Mouse (Mus musculus) right cerebral cortex, postnatal 25 days (tissue): ENCODE measurements around the gene P2rx6.
"Not testable (repeated sequence)": the region's sequence is repeated elsewhere in the genome, so short reads cannot be mapped to it uniquely, and the experiment has no call there.

Experiments
- DNase-seq: peaks from one replicate; pipeline ENCODE4 v3.0.0; 2022

P2rx6 gene

DNA sequence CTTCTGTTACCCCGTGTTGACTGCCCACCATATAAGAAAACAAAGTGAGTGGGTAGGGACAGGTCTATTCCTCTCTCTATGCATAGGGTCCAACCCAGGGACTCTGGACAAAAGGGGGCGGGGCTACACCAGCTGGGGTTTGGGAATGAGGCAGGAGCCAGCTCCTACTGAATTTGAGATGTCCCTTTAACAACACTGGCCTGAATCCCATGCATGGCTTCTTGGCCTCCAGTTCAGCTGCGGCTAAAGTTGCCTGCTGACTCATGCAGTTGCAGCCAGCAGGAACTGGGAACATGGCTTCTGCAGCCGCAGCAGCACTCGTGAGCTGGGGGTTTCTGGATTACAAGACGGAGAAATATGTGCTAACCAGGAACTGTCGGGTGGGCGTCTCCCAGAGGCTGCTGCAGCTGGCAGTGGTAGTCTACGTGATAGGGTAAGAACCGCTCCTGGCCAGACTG lies at the start of gene P2rx6:
TSS of gene P2rx6 (plus strand) at position 135 of the 458 bp plus-strand sequence.
- no peak for DNase-seq

DNA sequence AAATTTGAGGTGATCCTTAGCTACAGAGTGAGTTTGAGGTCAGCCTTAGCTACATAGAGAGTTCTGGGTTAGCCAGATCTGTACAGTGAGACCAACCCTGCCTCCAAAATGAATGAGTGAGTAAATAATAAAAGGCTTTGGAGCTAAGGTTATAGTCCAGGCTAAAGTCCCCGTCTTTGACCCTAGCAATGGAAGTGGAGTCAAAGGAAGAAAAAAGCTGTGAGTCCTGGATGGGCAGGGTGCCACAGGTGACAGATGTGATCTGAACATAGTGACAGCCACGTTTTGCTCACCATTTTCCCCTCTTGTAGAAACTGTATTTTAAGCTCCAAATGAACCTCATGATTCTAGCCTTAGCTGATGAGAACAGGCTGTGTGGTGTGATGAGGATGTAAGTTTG lies 42.8 kb upstream of the P2rx6 start:
- DNase-seq: no peak

DNA sequence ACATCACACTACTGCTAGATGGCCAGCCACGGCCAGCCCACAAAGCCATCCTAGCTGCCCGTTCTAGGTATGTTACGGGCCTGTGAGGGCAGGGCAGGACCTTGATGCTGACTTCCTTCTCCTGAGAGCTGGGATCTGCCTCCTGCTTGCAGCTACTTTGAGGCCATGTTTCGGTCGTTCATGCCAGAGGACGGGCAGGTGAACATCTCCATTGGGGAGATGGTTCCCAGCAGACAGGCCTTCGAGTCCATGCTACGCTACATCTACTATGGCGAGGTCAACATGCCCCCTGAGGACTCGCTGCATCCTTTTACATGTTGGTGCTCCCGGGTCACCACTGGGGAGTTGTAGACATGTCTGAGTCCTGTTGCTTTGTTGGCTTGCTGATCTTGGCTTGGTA lies 37.5 kb upstream of the P2rx6 start:
- DNase-seq: no peak

DNA sequence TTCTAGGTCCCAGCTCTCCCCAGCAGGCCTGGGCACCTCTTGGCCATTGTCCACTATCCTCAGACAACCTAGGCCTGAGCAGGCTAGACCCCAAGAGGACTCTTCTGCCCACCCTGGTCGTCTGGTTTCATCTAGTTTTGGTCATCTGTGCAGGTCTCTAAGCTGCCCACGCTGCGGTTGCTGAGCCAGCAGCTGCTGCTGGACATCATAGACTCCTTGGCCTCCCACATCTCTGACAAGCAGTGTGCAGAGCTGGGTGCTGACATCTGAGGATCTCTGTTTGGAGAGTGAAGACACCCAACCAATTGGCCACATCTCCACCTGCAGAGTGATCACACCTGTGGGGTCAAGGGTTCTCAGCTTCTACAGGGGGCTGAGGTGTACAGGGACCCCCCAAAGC lies 36.2 kb upstream of the P2rx6 start:
- DNase-seq: no peak

DNA sequence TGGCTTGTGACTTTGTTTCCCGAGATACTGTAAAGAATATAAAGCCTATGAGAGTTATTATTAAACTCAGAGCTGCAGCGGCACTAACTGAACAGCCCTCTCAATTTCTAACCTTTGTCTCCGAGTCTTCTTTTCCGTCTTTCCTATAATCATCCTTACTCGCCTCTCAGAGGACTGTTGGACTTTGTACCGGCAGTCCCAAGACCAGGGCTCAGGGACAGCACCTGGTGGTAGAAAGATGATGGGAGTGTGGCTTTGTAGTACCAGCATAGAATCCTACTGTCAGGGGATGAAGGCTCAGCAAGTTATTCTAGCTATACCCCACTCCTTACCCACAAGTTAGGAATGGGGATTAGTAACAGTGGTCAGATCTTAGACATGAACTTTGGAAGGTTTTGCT lies 35.5 kb upstream of the P2rx6 start:
- DNase-seq: no peak

DNA sequence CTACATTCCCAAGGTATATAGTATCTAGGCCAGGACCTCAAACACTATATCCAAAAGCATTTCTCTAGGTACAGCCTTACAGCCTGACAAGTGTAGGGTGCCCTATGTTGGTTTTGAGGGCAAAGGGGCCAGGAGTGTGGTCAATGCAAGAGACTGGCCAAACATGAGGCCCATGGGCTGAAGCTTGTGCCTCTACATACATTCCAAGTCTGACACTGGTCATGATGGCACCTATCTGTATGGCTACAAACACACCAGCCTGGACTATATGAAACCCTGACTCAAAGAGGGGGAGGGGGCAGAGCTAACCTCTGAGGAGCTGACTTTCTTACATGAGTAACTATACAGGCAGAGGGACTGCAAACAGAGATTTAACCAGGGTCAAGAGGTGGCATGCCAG lies 34.1 kb upstream of the P2rx6 start:
- no peak for DNase-seq

DNA sequence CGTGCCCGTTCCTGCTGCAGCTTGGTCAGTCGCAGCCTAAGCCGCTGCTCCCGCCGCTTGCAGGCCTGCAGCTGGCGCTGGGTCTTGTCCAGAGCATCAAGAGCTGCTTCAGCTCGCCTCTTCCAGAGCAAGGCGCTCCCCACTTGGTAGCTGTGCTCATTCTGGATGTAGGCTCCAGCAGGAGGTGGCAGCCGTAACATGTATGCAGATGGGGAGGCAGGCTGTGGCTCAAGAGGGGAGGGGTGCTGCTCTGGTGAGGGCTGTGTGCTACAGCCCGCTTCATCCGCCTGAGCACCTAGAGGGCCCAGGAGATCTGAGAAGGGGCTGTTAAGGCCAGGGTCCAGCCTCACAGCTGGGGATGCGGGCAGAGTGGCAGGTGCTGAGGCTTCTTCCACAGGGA lies 33.4 kb upstream of the P2rx6 start:
- DNase-seq: no peak

DNA sequence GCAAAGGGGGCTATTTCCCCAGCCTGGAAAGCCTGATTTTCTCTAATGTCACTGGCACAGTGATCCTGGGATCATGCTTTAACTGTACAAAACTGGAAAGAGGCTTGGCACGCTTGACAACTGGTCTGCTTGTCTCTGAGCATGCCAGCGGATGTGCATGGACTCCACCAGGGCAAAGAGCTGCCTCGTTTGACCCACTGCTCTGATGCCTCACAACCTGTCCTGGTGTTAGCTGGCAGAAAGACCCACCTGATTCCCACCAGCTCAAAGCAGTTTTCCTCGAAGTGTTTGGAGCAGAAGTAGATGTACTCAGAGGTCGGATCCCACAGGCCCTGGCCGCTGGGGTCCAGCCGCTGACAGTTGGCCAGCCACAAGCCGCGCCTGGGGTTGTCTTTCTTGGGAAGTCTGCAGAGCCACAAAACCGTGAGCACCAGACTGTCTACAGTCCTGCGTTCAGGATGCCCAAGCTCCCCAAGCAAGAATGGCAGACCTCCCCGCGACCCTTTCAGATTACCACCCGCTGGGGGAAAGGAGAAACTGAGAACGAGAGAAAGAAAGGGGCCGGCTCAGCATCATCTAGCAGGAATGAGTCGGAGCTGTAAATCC lies 31.6 kb upstream of the P2rx6 start:
- no peak for DNase-seq

DNA sequence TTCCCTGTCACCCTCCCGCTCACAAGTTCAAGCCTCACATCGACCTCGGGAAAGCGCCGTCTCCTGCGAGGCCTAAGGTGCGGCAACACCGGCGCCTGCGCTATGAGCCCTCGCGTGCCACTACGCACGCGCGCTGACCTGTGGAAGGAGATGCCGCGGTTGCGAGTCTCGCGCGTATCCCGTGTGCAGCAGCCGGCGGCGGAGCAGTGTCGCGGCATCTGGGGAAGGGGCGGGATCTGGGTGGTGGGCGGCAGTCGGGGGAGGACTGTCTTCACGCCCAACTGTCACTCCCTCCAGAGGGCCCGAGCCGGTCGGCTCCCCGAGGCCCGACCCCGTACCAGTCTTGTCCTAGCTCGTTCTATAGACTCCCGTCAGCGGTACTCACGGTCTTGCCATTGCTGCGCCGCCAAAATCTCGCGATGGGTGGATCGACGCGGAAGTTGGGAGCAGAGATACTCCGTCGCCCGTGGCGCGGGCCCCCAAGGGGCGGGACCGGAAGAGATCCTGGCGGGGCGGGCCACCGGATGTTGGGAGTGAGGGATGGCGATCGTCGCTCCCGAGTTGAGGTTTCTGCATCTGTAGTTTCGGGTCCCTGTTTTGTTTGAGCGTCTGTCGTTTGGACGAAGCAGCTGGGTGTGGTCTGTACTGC lies 30.9 kb upstream of the P2rx6 start, which contains the start of gene Thap7:
TSS of gene Thap7 (minus strand) at position 497 of the 649 bp plus-strand sequence.
- DNase-seq: peak; percentile 96

DNA sequence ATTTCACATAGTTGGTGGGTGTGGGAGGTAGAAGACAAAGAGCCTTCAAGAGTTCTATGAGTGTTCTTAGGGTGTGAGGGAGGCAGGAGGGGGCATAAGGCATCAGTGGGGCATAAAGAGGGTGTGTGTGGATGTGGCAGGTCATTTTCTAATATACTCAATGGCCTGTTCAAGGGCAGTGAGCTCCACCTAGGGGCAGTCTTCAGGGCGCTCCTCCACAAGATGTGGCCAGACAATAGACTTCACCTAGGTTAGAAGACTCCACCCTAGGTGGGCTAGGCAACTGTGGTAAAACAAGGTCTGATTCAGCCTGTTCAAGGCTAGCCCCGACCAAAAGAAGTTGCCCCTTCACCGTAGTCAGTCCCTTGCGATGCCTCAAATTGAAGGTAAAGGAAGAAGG lies 29.4 kb upstream of the P2rx6 start:
- DNase-seq: no peak

DNA sequence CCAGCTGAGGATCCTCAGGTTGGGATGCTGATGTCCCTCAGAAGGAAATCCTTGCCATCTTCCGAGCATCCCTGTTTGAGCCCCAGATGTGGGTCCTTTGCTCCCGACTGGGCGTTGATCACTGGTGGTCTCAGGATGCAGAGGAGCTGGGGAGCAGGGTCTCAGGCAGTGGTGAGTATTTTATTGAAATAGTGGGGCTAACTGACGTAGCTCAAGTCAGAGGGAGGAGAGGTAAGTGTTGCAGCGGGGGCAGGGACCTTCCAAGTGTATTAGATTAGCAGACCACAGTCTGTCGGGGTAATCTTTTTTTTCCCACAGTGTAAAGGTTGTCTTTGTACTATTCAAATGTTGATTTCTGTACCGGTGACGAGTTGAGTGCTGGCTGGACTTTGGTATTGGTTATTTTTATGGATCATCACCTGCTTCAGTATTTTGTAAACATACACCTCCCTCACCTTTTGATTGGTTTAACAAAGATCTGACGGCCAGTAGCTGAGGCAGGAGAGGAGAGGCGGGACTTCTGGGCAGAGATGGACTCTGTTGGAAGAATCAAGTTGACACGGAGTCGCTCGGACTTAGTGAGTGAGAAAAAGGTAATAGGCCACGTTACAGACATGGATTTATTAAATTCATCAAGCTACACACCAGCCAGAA lies 28.9 kb upstream of the P2rx6 start:
- DNase-seq: no peak

DNA sequence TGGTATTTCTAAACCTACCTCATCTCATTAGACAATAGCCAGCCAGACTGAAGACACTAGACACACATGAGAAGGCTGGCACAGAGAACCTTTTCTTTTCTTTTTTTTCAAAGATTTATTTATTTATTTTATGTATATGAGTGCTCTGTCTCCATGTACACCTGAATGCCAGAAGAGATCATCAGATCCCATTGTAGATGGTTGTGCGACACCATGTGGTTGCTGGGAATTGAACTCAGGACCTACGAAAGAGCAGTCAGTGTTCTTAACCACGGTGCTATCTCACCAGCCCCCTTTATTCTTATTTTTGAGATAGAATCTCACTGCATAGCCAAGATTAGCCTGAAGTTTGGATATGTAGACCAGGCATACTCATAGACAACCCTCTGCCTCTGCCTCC lies 25.1 kb upstream of the P2rx6 start:
- no peak for DNase-seq

DNA sequence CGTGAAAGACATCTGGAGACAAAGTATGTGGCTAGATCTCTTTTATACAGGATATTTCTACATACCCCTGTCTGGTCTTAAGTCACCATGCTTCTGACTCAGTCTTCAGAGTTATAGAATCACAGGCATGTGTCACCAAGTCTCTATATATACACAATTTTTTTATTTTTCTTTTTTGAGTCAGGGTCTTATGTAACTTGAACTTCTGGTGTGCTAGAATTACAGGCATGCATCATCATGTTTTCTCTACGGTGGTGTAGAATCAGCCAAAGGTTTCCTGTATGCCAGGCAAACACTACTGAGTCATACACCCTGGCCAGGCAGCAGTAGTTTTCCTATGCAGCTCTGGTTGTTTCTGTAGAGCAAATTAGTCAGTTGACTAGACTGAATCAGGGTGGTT lies 19.1 kb upstream of the P2rx6 start:
- DNase-seq: no peak

DNA sequence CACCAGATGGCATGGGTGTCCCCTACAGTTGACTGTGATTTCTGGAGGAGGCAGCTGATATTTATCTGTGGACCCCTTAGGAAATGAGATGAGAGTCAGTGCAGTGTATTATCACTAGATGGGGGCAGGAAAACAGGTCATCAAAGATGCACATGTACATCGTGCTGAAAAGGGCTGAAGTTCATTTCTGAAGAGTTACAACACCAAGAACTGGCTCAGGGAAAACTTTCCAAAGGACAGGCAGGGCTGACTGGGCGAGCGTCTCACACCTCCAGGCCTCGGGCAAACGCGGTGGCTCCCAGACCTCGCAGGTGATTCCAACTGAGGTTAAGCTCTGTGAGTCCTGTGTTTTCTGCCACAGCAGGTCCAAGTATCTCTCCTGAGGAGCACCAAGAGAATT lies 8.8 kb upstream of the P2rx6 start:
- DNase-seq: no peak

DNA sequence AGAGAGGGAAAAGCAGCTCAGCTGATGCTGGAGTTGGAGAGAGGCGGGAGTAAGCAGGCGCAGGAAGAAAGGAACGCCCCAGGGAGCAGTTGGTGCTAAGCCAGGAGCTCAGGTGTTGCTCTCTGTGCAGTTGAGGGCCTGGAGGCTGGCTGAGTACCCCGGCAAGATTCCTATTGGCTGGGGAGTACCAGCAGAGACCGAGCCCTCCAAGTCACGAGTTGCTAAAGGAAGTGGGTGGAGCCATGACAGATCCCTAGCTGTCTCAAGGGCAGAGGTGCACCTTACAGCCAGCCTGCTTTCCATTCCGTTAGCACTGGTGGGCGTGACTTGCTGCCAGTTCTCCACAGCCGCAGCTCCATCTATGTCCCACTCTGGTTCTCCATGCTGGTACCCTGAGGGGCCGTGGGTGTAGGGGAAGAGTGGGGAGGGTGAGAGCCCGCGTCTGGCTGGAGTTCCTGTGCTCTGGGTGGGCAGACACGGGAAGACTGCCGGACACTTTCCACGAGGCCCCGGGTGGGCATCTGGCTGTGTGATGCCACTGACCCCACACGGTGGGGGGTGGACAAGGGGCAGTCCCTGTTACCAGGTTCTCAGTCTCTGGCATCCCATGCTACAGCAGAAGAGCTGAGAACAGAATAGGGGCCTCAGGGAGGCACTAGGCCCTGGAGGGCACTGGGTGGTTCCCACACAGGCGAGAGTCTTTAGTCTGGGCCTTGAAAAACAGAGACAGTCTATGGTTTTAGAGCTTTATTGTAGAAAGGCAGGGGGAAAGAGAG lies 7.6 kb upstream of the P2rx6 start:
- DNase-seq: no peak

DNA sequence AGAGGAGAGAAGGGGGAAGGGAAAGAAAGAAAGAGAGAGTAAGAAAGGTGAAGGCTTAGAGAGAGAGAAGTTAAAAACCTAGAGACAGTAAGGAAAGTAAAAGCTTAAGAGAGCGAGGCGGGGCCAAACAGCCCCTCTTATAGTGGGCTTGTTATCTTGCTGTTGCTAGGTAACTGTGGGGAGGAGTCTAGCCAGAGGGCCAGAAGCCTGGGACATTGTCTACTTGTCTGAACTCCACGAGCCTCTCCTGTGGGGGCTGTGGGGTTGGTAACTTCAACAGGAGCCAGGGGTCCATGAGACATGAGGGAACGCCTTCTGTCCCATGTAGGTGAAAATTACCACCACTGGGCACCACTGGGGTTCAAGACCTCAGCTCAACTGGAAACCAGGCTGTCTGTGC lies 7.0 kb upstream of the P2rx6 start:
- DNase-seq: not testable (repeated sequence)

DNA sequence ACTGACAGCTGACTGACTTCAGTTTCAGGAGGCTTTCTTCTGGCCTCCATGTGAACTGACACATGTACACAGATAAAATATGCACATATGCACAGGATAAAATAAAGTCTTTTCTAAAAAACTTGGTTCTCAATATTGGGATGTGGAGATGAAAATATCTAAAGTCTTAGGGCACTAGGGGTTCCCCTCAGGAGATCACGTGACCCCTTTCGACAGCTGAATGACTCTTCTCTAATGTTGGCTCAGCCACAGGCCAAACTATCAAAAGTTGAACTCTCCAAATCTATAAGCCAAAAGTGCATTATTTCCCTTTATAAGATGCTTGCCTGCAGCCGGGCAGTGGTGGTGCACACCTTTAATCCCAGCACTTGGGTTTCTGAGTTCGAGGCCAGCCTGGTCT lies 5.5 kb upstream of the P2rx6 start:
- DNase-seq: no peak

DNA sequence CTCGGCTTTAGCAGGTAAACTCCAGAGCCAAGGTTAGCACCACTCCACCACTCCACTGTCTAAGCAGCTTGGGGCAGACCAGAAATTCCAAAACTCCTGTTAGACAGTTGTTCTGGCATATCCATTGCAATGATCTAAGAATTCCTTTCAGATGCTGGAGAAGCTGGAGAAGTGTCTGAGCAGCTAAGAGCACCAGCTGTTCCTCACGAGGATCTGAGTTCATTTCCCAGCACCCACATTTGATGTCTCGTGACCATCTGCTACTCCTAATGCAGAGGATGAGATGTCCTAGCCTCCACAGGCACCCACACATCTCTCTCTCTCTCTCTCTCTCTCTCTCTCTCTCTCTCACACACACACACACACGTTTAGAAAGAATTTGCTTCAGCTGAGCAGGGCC lies 4.8 kb upstream of the P2rx6 start:
- no peak for DNase-seq

DNA sequence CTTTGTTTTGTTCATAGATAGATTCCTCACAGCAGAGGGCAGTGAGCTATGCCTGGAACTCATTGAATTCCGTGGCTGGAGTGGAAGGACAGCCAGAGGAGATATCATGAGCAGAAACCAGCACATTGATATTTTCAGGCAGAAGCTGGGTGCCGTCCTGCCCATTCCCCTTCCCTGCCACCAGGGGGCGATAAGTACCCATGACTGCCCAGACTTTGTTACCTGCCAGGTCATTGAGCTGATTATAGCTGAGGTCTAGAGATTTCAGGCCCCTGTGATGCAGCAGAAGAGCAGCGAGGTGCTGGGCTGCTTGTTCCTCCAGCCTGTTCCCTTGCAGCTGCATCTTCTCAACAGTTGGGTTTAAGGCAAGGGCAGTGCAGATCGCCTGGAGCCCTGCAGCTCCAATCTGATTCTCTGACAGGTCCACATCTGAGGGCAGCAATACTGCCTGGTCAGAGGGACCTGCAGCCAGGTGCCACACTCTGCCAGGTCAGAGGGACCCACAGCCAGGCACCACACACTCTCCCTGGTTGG lies 3.7 kb upstream of the P2rx6 start:
- peak; percentile 77 for DNase-seq

DNA sequence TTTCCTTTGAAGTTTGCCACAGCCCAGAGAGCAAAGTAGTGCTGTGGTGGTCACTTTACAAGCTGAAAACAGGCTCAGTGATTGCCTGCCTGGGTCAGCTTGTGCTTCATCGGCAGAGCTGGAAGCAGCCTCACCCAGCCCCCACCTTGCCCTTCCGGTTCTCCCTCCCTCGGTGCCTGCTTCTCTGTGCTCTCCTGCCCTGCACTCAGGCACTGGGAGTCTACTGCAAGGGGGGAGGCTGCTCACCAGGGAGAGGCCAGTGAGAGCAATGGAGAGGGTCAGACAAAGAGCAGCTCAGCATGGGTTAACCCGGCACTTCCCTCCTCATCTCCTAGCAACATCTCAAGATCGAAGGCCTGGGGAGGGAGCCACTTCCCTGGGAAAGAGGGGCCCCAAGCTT lies 2.9 kb upstream of the P2rx6 start:
- DNase-seq: no peak

DNA sequence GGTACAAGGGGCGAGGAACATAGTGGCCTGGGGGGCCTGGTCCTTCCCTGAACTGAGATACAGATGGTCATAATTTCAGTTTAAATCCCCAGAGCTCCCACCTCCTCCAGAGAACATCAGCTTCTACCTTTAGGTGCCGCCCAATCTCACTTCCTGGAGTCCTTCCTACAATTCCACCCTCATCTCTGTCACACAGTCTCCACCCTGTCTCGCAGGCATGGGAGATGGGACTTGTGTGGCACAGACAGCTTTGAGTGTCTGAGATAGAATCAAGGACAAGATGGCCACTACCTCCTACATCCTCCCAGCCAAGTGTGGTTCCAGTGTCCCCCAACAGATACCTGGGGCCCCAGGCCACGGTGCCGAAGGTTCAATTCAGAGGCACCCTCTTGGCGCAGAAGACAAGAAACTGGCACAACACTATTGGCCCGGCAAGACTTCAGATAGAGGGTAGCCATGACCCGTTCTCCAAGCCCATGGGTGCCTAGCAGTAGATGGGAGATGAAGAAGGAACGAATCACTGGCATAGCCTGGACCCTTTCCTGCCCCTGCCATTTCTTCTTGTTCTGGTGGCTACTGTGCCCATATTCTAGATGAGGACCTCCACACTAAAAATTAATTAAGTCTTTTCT lies 2.2 kb upstream of the P2rx6 start:
- DNase-seq: no peak

DNA sequence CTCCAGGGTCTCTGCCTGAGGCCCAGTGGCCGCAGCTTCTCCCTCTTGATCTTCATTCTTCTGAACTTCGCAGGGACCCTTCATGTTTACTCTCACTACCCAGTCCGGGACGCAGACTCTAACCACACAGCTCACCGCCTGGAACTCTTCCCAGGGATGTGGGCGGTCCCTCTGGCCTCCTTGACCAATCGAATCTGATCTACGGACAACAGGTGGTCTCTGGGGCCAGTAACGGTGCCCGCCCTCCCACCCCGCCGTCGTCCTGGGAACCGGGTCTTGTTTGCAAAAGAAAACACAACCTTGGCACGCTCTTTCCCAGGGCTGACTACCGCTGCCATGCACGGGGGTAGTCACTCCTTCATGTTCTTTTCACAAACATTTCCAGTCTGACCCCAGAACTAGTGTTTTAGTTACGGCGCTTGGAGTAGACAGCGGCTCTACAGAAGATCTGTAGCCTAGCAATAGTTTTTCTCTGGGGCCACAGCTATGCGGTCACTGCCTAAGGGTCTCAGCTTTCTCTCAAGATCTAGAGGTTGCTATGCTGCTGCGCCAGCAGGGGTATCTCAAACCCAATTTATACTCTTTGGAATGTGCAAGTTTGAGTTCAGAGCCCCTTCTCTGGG lies 446 bp upstream of the P2rx6 start, which contains the start of gene Lrrc74b:
TSS of gene Lrrc74b (minus strand) at position 120 of the 623 bp plus-strand sequence.
- DNase-seq: no peak
